Mouse (Mus musculus) lung, embryonic 16.5 days (tissue): ENCODE data around the gene Il27ra. TPM values are rescaled to one million over a fixed set of nuclear protein-coding genes. Genes with fewer than 3 reads are reported as not detected.
"Not testable (repeated sequence)": the region's sequence is repeated elsewhere in the genome, so short reads cannot be mapped to it uniquely, and the experiment has no call there.

ENCODE experiments used
- ATAC-seq: fragments of 200-750 bp; cut with Nextera tagmentation; 2 replicates; pipeline ENCODE4 v1.8.0; 2017; ENCODE audit warnings: low read depth, mild to moderate bottlenecking, moderate library complexity
- H3K27ac ChIP-seq: fragments of 300-500 bp; sonication (generic); 2 replicates; pipeline ENCODE4 v1.5.1; 2014; ENCODE audit warnings: mild to moderate bottlenecking, control low read depth, low read length
- H3K27me3 ChIP-seq: fragments of 300-500 bp; sonication (generic); 2 replicates; pipeline ENCODE4 v1.6.1; 2014; ENCODE audit warnings: low read depth, low read length, mixed read lengths; ENCODE audit not compliant: control insufficient read depth, insufficient read depth
- H3K36me3 ChIP-seq: fragments of 300-500 bp; sonication (generic); 2 replicates; pipeline ENCODE4 v1.6.1; 2014; ENCODE audit warnings: low read length; ENCODE audit not compliant: control insufficient read depth, insufficient read depth
- H3K4me1 ChIP-seq: fragments of 300-500 bp; sonication (generic); replicated peaks from 2 replicates; pipeline ENCODE4 v1.6.1; 2014; ENCODE audit warnings: low read length, mixed read lengths; ENCODE audit not compliant: control insufficient read depth, insufficient read depth
- H3K4me2 ChIP-seq: fragments of 300-500 bp; sonication (generic); 2 replicates; pipeline ENCODE4 v1.6.1; 2014; ENCODE audit warnings: low read depth, low read length, control low read depth
- H3K4me3 ChIP-seq: fragments of 300-500 bp; sonication (generic); 2 replicates; pipeline ENCODE4 v1.5.1; 2014; ENCODE audit warnings: mild to moderate bottlenecking, low read length, control low read depth
- H3K9ac ChIP-seq: fragments of 300-500 bp; sonication (generic); 2 replicates; pipeline ENCODE4 v1.6.1; 2014; ENCODE audit warnings: low read length, control low read depth
- H3K9me3 ChIP-seq: fragments of 300-500 bp; sonication (generic); 2 replicates; pipeline ENCODE4 v1.6.1; 2016; ENCODE audit warnings: low read length; ENCODE audit not compliant: control insufficient read depth
- WGBS: fragments of 180-500 bp; shearing (Covaris S2); extraction: QIAGEN DNeasy Blood & Tissue Kit; methylation state at CpG from one replicate; pipeline ENCODE4 v1.1.7; 2014; 5-methylcytosine and 5-hydroxymethylcytosine counted together
- polyA plus RNA-seq: library from polyadenylated mRNA; unstranded; fragments of >200 nt; fragmentation: Nextera tagmentation; extraction: Ambion mirVana; gene quantifications from 2 replicates; pipeline ENCODE4 v1.2.1, GENCODE M21; 2015

Gene Il27ra
- polyA plus RNA-seq, 1 experiment from 2014 or later, result 1.6 TPM

DNA sequence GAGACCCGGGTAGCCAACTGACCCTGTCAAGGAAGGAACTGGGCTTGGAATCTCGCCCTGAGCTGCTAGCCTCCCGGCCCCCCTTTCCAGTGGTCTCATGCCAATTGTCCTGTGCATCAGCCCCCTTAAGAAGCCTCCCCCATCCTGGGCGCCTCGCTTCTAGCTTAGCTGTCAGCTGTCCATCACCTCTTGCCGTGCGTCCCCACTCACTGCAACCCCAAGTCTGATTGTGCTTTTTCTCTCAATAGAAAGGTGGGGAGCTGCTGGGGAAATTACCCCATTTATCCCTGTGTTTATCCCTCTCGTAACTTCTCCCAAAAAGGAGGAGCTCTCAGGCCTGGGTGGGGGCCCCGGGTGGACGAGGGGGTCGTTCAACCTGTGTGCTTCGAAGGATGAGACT, 46.4 kb downstream of the Il27ra start:
- Histone ChIP-seq H3K4me2 (peak overlapping the region; percentile 92), H3K36me3 (peaks cover 14% of the 10 kb centered on the region), H3K4me3 (peak overlapping the region; percentile 80), H3K4me1 (peaks cover 23% of the 10 kb centered on the region), H3K27ac (peak overlapping the region; percentile 97), H3K9me3 (no peaks in the 10 kb centered on the region), H3K27me3 (no peaks in the 10 kb centered on the region), H3K9ac (peak overlapping the region; percentile 88)
- ATAC-seq, result no peak
- 17% methylated on average over 12 of the region's 12 CpGs for WGBS

DNA sequence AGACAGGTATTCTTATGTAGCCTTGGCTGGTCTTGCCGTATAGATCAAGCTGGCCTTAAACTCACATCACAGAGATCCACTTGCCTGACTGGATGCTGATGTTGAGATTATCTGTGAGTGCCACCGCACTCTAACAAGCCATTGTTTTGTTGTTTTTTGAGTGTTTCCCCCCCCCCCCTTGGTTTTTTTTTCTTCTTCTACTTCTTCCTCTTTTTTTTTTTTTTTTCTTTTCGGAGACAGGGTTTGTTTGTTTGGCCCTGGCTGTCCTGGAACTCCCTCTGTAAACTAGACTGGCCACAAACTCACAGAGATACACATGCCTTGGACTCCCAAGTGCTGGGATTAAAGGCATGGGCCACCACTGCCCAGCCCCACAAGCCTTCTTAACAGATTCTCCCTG, 48.4 kb downstream of the Il27ra start:
- H3K4me3 ChIP-seq, result no peak overlapping the region
- no peak overlapping the region for H3K27ac ChIP-seq
- H3K4me1 ChIP-seq, result peaks cover 12% of the 10 kb centered on the region
- peaks cover 11% of the 10 kb centered on the region for H3K36me3 ChIP-seq
- no peaks in the 10 kb centered on the region for H3K9me3 ChIP-seq
- WGBS, result 71% methylated on average over 3 of the region's 3 CpGs
- no peak overlapping the region for H3K4me2 ChIP-seq
- no peaks in the 10 kb centered on the region for H3K27me3 ChIP-seq
- ATAC-seq, result no peak
- no peak overlapping the region for H3K9ac ChIP-seq

DNA sequence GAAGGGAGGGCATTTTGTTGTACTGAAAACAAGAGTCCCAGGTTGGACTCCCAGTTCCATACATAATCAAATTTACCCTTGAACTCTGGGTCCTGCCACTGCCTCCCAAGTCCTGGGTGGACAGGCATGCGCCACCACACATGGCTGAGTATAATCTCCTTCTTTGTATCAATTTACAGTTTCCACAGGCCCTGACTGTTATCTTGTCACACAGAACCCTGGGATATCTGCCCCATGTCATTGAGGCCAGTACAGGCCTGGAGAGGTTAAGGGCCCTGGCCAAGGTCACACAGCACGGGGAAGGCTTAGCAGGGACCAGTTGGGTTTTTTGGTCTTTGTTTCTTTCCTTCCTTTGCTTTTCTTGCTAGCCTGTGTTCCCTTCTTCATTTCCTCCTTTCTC, 49.9 kb downstream of the Il27ra start:
- H3K9ac ChIP-seq, result no peak overlapping the region
- peaks cover 23% of the 10 kb centered on the region for H3K36me3 ChIP-seq
- 82% methylated on average over 2 of the region's 2 CpGs for WGBS
- H3K4me1 ChIP-seq, result peaks cover 8% of the 10 kb centered on the region
- no peak overlapping the region for H3K4me2 ChIP-seq
- H3K27ac ChIP-seq, result no peak overlapping the region
- no peaks in the 10 kb centered on the region for H3K9me3 ChIP-seq
- no peak overlapping the region for H3K4me3 ChIP-seq
- H3K27me3 ChIP-seq, result no peaks in the 10 kb centered on the region
- ATAC-seq, result no peak

DNA sequence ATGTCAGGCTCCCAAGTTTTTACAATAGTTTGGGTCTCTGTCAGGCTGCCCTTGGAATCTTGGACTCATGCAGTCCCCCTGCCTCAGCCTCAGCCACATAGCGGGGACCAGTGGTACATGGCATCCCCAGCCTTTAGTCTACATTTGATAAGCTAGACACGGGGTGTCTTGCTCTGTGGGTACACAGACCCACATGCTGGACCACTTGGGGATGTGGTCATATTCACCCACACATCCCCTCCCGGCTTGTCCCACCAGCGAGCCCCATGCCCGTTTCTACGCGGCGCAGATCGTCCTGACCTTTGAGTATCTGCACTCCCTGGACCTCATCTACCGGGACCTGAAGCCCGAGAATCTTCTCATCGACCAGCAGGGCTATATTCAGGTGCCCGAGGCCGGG, 52.2 kb downstream of the Il27ra start:
- Histone ChIP-seq H3K36me3 (peaks cover 37% of the 10 kb centered on the region), H3K9me3 (no peaks in the 10 kb centered on the region), H3K4me3 (no peak overlapping the region), H3K27ac (no peak overlapping the region), H3K27me3 (no peaks in the 10 kb centered on the region), H3K9ac (no peak overlapping the region), H3K4me1 (no peaks in the 10 kb centered on the region), H3K4me2 (no peak overlapping the region)
- WGBS, result 94% methylated on average over 14 of the region's 14 CpGs
- no peak for ATAC-seq

DNA sequence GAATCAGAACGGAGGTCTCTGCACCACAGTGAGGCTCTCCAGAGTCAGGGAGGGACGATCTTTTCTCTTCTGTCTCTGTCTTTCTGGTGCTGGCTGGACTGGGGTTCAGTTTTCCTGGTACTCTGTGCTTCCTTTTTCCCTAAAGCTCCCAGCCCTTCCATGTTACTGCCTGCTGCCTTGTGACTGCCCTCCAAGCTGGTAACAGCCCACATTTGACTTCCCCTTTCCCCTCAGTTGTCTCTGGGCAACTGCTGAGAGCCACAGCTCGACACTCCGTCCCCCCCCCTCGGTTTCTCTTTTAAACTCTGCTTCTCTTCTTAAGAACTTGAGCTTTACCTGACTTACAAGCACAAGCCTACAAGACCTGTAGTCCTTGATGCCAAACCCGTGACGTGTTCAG, 53.1 kb downstream of the Il27ra start:
- WGBS, result 79% methylated on average over 7 of the region's 7 CpGs
- Histone ChIP-seq H3K27me3 (no peaks in the 10 kb centered on the region), H3K4me3 (no peak overlapping the region), H3K9me3 (no peaks in the 10 kb centered on the region), H3K4me1 (no peaks in the 10 kb centered on the region), H3K9ac (no peak overlapping the region), H3K4me2 (no peak overlapping the region), H3K36me3 (peaks cover 41% of the 10 kb centered on the region), H3K27ac (no peak overlapping the region)
- no peak for ATAC-seq

DNA sequence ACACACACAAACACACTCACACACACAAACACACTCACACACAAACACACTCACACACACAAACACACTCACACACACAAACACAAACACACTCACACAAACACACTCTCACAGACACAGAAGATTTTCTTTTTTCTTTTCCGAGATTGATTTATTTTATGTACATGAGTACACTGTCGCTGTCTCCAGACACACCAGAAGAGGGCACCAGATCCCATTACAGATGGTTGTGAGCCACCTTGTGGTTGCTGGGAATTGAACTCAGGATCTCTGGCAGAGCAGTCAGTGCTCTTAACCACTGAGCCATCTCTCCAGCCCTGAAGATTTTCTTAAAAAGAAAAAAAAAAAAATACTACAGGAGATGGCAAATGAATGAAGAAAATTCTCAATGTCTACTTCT, 59.2 kb downstream of the Il27ra start:
- 92% methylated on average over 2 of the region's 2 CpGs for WGBS
- peaks cover 50% of the 10 kb centered on the region for H3K36me3 ChIP-seq
- H3K4me1 ChIP-seq, H3K4me3 ChIP-seq, H3K4me2 ChIP-seq, H3K27me3 ChIP-seq, H3K9ac ChIP-seq, ATAC-seq, H3K9me3 ChIP-seq, H3K27ac ChIP-seq: not testable (repeated sequence)

DNA sequence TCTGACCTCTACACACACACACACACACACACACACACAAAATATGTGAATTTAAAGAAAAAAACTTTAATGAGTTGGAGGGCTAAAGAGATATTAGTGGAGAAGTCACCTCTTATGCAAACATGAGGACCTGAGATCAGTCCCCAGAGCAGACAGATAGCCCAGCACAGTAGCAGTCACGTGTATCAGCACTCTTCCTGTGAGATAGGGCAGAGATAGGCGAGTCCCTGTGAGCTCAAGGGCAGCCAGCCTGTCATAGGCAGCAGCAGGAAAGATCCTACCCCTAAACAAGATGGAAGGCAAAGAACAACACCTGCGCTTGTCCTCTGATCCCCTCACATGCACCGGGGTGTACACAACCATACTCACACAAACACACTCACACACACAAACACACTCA, 59.9 kb downstream of the Il27ra start:
- ATAC-seq, result no peak
- no peaks in the 10 kb centered on the region for H3K27me3 ChIP-seq
- no peak overlapping the region for H3K27ac ChIP-seq
- H3K4me1 ChIP-seq, result peaks cover 4% of the 10 kb centered on the region
- H3K9me3 ChIP-seq, result no peaks in the 10 kb centered on the region
- H3K4me2 ChIP-seq, result no peak overlapping the region
- no peak overlapping the region for H3K9ac ChIP-seq
- no peak overlapping the region for H3K4me3 ChIP-seq
- 77% methylated on average over 4 of the region's 4 CpGs for WGBS
- peaks cover 43% of the 10 kb centered on the region for H3K36me3 ChIP-seq

DNA sequence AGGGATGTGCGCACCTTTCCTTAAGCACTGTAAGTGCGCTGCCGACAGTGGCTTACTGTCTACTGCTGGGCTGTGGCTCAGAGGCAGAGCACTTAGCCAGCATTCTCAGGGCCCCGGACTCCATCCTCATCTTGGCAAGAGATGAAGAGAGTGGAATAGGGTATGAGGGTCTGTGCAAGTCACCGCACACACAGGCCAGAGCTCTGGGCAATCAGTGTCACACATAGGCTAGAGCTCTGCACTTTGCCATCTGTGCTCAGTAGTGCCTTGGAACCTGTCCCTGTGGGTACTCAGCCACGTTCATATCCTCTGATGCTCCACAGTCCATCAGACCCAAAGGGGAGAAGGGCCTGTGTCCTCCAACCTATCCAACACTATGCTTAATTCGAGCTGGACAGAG, 60.9 kb downstream of the Il27ra start:
- no peaks in the 10 kb centered on the region for H3K27me3 ChIP-seq
- no peak for ATAC-seq
- H3K9ac ChIP-seq, result no peak overlapping the region
- no peak overlapping the region for H3K4me2 ChIP-seq
- no peak overlapping the region for H3K27ac ChIP-seq
- H3K4me3 ChIP-seq, result no peak overlapping the region
- WGBS, result 94% methylated on average over 7 of the region's 7 CpGs
- H3K36me3 ChIP-seq, result peaks cover 34% of the 10 kb centered on the region
- H3K4me1 ChIP-seq, result peaks cover 12% of the 10 kb centered on the region
- H3K9me3 ChIP-seq, result no peaks in the 10 kb centered on the region

DNA sequence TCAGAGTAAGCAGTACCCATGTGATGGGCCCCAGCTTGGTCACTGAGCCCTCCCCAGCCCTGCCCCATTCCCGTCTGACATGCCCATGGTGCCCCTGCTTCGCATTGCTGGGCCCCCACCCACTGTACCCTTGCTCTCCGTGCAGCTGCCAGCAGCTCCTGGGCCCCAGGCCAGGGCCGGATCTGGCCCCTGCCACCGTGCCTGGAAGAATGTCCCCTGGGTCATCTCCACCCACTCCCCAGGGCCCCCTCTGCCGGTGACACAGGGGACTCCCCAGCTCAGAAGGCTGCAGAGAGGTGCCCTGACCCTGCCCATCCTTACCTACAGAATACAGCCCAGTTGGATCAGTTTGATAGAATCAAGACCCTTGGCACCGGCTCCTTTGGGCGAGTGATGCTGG, 61.5 kb downstream of the Il27ra start:
- H3K27ac ChIP-seq, result no peak overlapping the region
- no peak overlapping the region for H3K4me2 ChIP-seq
- peaks cover 29% of the 10 kb centered on the region for H3K36me3 ChIP-seq
- no peak overlapping the region for H3K4me3 ChIP-seq
- ATAC-seq, result no peak
- peaks cover 12% of the 10 kb centered on the region for H3K4me1 ChIP-seq
- H3K9ac ChIP-seq, result no peak overlapping the region
- H3K9me3 ChIP-seq, result no peaks in the 10 kb centered on the region
- no peaks in the 10 kb centered on the region for H3K27me3 ChIP-seq
- 75% methylated on average over 8 of the region's 8 CpGs for WGBS
